Mouse (Mus musculus) midbrain, postnatal 0 days (tissue): ENCODE data around the gene Zhx3. TPM values are rescaled to one million over a fixed set of nuclear protein-coding genes. Genes with fewer than 3 reads are reported as not detected.

Experiments
- ATAC-seq: fragments of 200-750 bp; cut with Nextera tagmentation; 2 replicates; pipeline ENCODE4 v1.8.0; 2017; ENCODE audit warnings: moderate number of reproducible peaks, mild to moderate bottlenecking, moderate TSS enrichment, moderate library complexity; ENCODE audit not compliant: low FRiP score
- DNase-seq: peaks from one replicate; pipeline ENCODE4 v3.0.0-alpha.2; 2015; ENCODE audit warnings: low spot score
- H3K27ac ChIP-seq: fragments of 300-500 bp; sonication (generic); 2 replicates; pipeline ENCODE4 v1.5.1; 2014; ENCODE audit warnings: low read depth, mild to moderate bottlenecking, low read length, mixed read lengths
- H3K27me3 ChIP-seq: fragments of 300-500 bp; sonication (generic); 2 replicates; pipeline ENCODE4 v1.6.1; 2014; ENCODE audit warnings: low read length, control low read depth, mixed read lengths; ENCODE audit not compliant: insufficient read depth
- H3K36me3 ChIP-seq: fragments of 300-500 bp; sonication (generic); 2 replicates; pipeline ENCODE4 v1.6.1; 2014; ENCODE audit warnings: low read length, control low read depth, mixed read lengths; ENCODE audit not compliant: insufficient read depth
- H3K4me1 ChIP-seq: fragments of 300-500 bp; sonication (generic); 2 replicates; pipeline ENCODE4 v1.6.1; 2014; ENCODE audit warnings: mild to moderate bottlenecking, control low read depth, antibody characterized with exemption, low read length, mixed read lengths; ENCODE audit not compliant: insufficient read depth
- H3K4me2 ChIP-seq: fragments of 300-500 bp; sonication (generic); 2 replicates; pipeline ENCODE4 v1.6.1; 2014; ENCODE audit warnings: low read depth, mild to moderate bottlenecking, low read length, mixed read lengths; ENCODE audit not compliant: poor library complexity, severe bottlenecking
- H3K4me3 ChIP-seq: fragments of 300-500 bp; sonication (generic); 2 replicates; pipeline ENCODE4 v1.5.1; 2014; ENCODE audit warnings: low read depth, mild to moderate bottlenecking, low read length, moderate library complexity
- H3K9ac ChIP-seq: fragments of 300-500 bp; sonication (generic); replicated peaks from 2 replicates; pipeline ENCODE4 v1.6.1; 2014; ENCODE audit warnings: mild to moderate bottlenecking, low read length, moderate library complexity, mixed read lengths; ENCODE audit not compliant: poor library complexity, severe bottlenecking
- H3K9me3 ChIP-seq: fragments of 300-500 bp; sonication (generic); 2 replicates; pipeline ENCODE4 v1.6.1; 2016; ENCODE audit warnings: low read length, control low read depth
- CTCF ChIP-seq: IDR thresholded peaks from 2 replicates; pipeline ENCODE4 v1.5.1; 2016; ENCODE audit warnings: antibody characterized with exemption, mild to moderate bottlenecking
- WGBS: fragments of 180-500 bp; shearing (Covaris S2); extraction: QIAGEN DNeasy Blood & Tissue Kit; methylation state at CpG from one replicate; pipeline ENCODE4 v1.1.7; 2014; 5-methylcytosine and 5-hydroxymethylcytosine counted together
- polyA plus RNA-seq: library from polyadenylated mRNA; unstranded; fragments of >200 nt; fragmentation: Nextera tagmentation; extraction: Ambion mirVana; gene quantifications from 2 replicates; pipeline ENCODE4 v1.2.1, GENCODE M21; 2015
- total RNA-seq: library from RNA; depleted of rRNA; stranded (reverse); fragments of >200 nt; gene quantifications from 2 replicates; pipeline ENCODE4 v1.2.3, GENCODE M21; 2014

Zhx3 gene
- total and polyA plus RNA-seq, 2 experiments from 2014 or later: 18.7 to 43.9 TPM

DNA sequence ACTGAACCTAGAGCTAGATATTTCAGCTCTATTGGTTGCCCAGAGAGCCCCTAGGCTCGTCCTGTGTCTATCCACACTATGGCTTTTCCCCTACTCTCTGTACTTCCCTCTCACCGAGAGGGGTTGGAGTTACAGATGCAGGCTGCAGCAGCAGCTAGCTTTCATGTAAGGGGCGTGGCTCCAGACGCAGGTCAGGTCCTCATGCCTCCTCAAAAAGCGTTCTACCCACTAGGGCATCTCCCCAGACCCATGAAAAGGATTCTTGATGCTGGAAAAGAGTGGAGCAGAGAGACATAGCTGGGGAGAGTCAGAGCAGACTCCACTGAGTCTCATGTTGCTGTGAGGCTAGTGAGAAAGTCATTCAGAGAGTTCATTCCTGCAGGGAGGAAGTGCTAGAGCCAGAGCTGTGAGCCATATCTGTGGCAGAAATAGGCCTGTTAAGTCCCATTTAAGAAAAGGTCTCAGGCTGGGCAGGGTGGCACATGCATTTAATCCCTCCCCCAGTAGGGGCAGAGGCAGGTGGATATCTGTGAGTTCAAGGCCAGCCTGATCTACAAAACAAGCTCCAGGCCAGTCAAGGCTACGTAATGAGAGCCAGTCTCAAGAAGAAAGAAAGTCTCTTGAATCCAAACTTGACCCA, 8.8 kb upstream of the Zhx3 start:
- Histone ChIP-seq H3K36me3 (no peaks in the 10 kb centered on the region), H3K4me3 (no peak overlapping the region), H3K27ac (no peak overlapping the region), H3K27me3 (no peaks in the 10 kb centered on the region), H3K4me1 (no peaks in the 10 kb centered on the region), H3K9ac (no peak overlapping the region), H3K9me3 (no peaks in the 10 kb centered on the region), H3K4me2 (no peak overlapping the region)
- DNase-seq (no peak), ATAC-seq (no peak)
- WGBS: 63% methylated on average over 6 of the region's 6 CpGs
- TF ChIP-seq CTCF: no peak

GRCm38 (mm10) chr2:160880453-160881195, 7.8 kb upstream of the Zhx3 start, which contains the start of gene Lpin3:
Gene Lpin3, plus strand, starts transcription at chr2:160880670.
- H3K36me3 ChIP-seq: no peaks in the 10 kb centered on the region
- no peaks in the 10 kb centered on the region for H3K27me3 ChIP-seq
- no peak within 1 kb of the TSS for H3K27ac ChIP-seq
- 64% methylated on average over 13 of the region's 13 CpGs for WGBS
- ATAC-seq (no peak), DNase-seq (peak; percentile 16)
- no peaks in the 10 kb centered on the region for H3K9me3 ChIP-seq
- TF ChIP-seq CTCF: no peak
- no peak within 1 kb of the TSS for H3K4me3 ChIP-seq
- no peak within 1 kb of the TSS for H3K9ac ChIP-seq
- H3K4me1 ChIP-seq: no peaks in the 10 kb centered on the region
- H3K4me2 ChIP-seq: no peak within 1 kb of the TSS

- no peak overlapping the region for H3K9ac ChIP-seq
- DNase-seq (no peak), ATAC-seq (no peak)
- no peak overlapping the region for H3K27ac ChIP-seq
- no peaks in the 10 kb centered on the region for H3K27me3 ChIP-seq
- no peaks in the 10 kb centered on the region for H3K36me3 ChIP-seq
- H3K4me3 ChIP-seq: no peak overlapping the region
- 82% methylated on average over 4 of the region's 4 CpGs for WGBS
- H3K4me1 ChIP-seq: no peaks in the 10 kb centered on the region
- no peak overlapping the region for H3K4me2 ChIP-seq
- peak; percentile 46 for TF ChIP-seq CTCF
- H3K9me3 ChIP-seq: no peaks in the 10 kb centered on the region
Observed at GRCm38 (mm10) chr2:160876115-160876514, 3.3 kb upstream of the Zhx3 start.

DNA sequence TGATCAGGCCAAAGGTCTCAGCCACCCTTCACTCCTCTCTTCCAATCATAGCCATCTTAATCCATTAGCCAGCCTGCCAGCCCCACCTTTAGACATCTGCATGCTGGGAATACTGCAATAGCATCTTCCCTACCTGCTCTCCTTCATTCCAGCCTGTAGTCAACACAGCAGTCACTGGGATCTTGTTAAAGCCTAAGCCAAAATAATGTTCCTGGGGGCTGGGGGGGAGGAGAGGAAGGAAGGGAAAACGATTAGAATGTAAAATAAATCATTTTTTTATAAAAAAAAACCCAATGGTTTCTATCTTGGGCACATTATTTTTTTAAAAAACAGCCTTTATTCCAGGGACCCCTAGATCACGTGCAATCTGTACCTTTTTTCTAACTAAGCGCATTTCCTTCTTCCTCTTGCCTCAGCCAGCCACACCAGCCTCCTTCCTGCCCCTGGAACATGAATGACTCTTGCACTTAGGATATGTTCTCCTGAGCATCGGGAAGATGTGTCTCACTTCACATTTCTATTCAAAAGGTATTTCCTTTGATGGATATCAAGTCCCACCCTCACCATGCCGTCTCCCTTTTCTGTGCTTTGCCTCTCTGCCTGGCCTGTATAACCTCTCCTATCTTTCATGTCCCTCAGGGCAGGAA, 1.6 kb upstream of the Zhx3 start:
- no peak overlapping the region for H3K9ac ChIP-seq
- no peak overlapping the region for H3K4me2 ChIP-seq
- H3K9me3 ChIP-seq: no peaks in the 10 kb centered on the region
- ATAC-seq (no peak), DNase-seq (no peak)
- no peaks in the 10 kb centered on the region; the same call in 1 of the 2 replicates for H3K4me1 ChIP-seq
- H3K4me3 ChIP-seq: no peak overlapping the region
- H3K36me3 ChIP-seq: no peaks in the 10 kb centered on the region
- H3K27me3 ChIP-seq: no peaks in the 10 kb centered on the region
- 88% methylated on average over 5 of the region's 5 CpGs for WGBS
- TF ChIP-seq CTCF: no peak
- H3K27ac ChIP-seq: no peak overlapping the region

DNA sequence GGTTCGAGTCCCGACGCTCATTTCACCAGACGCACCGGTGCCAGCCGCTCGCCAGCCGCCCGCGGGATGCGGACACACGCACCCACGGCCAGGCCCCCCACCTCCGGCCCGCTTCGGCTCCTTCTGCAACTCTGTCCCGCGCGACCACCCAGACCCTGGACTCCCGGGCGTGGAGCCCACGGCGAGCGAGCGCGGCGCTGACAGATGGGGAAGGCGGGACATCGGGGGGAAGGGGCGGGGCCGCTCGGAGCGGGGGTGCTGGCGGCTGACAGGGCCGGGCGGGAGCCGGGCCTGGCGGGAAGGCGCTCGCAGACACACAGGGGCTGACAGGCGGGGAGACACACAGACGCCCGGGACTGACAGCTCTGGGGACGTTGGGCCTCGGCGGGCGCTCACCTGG, 403 bp downstream of the Zhx3 start:
- Histone ChIP-seq H3K4me1 (no peaks in the 10 kb centered on the region; the same call in 1 of the 2 replicates), H3K4me3 (peak overlapping the region; percentile 89), H3K27ac (peak overlapping the region; percentile 96), H3K36me3 (no peaks in the 10 kb centered on the region), H3K9ac (peak overlapping the region; percentile 96), H3K27me3 (no peaks in the 10 kb centered on the region), H3K4me2 (peak overlapping the region; percentile 72), H3K9me3 (no peaks in the 10 kb centered on the region)
- 0% methylated on average over 28 of the region's 47 CpGs for WGBS
- TF ChIP-seq CTCF: no peak
- DNase-seq: peak; percentile 56
- ATAC-seq: peak; percentile 91

GRCm38 (mm10) chr2:160871310-160871709, 1.5 kb downstream of the Zhx3 start:
- peak overlapping the region; percentile 33; the same call in 1 of the 2 replicates for H3K9ac ChIP-seq
- no peak overlapping the region for H3K27ac ChIP-seq
- TF ChIP-seq CTCF: no peak
- DNase-seq: no peak
- H3K4me3 ChIP-seq: peak overlapping the region; percentile 25
- no peaks in the 10 kb centered on the region for H3K36me3 ChIP-seq
- ATAC-seq: no peak
- H3K4me2 ChIP-seq: peak overlapping the region; percentile 45
- no peaks in the 10 kb centered on the region for H3K27me3 ChIP-seq
- H3K4me1 ChIP-seq: no peaks in the 10 kb centered on the region; the same call in 1 of the 2 replicates
- no peaks in the 10 kb centered on the region for H3K9me3 ChIP-seq
- WGBS: 77% methylated on average over 3 of the region's 3 CpGs
